Mouse (Mus musculus) CD8-positive naive resting alpha-beta T cell, adult 2 months (primary cell): ENCODE measurements around the gene Wdr5.

Source experiments
- DNase-seq, 2 experiments: peaks; one replicate each; pipeline ENCODE4 v3.0.0; 2022; ENCODE audit warnings: low read depth in 2 of 2, low spot score in 2 of 2

Gene Wdr5

DNA sequence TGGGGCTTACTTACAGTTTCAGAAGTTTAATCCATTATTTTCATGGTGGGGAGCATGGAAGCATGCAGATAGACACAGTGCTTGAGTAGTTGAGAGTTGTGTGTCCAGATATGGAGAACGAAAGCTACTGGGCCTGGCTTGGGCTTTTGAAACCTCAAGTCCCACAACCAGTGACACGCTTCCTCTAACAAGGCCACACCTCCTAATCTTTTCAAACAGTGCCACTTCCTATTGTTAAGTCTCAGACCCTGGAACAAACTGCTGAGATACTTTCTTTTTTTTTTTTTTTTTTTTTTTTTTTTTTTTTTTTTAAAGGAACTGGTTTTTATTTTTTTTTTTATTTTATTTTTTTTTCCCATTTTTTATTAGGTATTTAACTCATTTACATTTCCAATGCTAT lies 33.0 kb downstream of the Wdr5 start:
- no peak for DNase-seq

DNA sequence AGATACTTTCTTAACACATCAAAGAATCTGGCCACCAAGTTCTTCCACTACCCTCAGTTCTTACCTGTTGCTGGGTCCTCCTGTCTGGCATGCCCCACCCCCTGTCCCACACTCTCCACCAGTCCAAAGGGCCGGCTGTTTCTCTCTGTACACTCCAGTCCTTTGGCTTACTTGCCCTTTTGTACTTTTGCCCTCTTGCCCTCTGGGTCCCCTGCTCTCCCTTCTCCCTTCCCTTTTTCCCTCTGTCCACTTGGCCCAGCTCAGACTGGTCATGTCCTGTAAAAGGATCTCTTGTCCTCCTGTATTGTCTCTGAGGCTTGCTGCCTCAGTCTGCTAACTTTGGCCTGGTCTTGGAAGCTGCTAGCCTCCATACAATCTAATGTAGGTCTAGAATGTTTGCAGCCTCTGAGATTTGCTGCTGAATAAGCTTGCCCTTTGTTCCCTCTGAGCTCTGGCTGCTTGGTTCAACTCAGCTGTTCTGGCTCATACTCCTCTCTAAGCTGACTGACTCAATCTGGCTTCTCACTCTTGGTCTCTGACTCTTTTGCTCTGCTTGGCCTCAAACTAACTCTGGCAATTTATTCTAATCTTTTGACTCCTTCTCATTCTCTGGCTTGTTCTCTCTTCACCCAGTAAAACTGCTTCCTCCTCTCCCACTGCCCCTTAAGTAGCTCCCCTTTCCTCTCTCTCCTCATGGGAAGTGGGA lies 33.9 kb downstream of the Wdr5 start:
- DNase-seq, result no peak

DNA sequence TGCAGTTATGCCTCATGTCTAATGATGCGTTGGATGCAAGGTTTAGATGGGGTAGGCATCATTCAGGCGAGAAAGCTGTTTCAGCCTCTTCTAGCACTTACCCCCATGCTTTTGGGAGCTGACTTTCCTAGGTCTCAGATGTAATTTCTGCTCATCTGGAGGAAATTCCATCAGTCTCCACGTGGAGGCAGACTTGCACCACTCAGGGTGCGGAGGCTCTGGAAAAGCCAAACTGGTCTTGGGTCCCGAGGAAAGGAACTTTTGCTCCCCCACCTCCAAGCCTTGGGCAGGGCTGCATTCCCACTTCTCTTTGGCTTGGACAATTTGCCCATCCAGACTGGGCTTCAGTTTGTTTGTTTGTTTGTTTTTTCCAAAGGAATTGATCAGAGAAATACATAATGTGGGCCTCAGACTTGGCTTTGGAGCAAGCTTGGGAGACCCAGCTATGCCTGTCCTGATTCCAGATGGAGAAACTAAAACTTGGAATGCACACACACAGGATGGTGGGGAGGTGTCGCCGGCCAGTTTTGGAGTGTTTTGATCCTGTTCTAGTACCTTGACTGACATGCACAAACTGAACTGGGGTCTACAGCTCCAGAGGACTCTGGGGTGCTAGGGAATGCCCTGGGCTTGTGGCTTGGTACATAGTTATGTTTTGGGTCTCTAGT lies 37.8 kb downstream of the Wdr5 start:
- peak; percentile 23 to 35 for DNase-seq

DNA sequence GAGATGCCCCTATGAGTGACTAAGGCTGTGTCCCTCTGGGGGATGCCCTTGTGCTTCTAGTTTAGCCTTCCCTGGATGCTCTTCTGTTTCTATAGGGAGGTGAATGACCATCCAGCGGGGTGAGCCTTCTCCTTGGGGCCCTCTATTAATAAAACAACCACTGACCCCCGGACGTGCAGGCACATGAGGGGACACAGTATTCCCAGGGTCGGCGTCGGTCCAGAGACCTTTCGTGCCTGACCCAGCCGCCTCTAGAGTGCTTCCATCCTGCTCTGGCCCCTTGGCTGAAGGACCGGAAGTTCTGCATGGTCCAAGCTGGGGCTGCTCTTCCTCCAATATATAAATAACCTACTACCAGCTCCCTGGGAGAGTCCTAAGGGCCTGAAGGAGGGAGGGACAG lies 39.4 kb downstream of the Wdr5 start:
- DNase-seq, result no peak

DNA sequence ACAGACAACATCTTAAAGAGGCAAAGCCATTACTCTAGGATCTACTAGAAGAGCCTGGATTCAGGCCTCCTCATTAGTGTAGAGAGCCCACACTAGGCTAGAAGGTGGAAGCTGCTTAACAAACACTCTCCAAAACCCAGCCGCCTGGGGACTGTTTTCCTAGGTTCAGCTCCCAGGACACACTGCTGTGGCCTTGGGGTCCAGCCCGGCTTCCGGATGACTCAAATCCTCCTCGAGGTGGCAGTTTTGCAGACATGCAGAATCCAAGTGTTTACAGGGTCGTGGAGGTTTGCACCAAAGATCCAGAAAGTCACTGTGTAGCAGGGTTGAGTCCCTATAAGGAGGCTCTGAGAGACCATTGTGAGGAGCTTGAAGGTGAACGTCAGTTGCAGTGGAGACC lies 42.0 kb downstream of the Wdr5 start:
- no peak for DNase-seq

DNA sequence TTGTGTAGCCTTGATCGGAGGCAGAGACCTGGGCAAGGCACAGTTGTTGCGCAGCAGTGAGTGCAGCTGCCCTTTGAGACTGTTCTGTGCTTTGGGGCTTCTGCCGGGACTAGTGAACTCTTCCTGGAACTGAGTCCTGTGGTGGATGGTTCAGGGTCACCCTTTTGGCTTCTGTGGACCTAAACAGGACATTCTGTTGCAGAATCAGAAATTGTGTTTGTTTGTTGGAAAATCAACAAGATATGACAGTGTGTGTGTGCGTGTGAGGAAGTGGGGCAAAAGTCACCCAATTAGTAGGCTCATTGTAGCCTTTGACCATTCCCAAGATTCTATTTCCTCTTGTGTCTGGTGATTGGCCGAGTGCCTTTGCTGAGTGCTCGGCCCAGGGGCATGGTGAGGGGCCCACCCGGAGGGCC lies 45.8 kb downstream of the Wdr5 start:
- DNase-seq, result no peak

DNA sequence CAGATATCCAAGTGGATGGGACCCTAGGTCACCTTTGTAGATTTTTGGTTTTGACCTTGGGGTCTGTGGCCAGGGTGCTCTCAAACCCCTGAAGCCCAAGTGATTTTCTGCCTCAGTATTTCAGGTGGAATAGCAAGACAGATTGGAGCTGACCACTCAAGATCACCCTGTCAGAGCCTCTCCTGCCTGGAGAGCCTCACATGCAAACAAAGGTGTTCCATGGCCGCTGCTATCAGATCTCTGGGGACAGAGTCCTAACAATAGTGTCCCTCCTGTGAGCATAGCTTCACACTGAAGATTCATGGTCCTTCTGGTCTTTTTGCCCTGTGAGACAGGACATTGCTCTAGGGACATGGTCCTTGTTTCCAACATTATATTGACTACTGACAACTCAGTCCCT lies 46.2 kb downstream of the Wdr5 start:
- no peak for DNase-seq

DNA sequence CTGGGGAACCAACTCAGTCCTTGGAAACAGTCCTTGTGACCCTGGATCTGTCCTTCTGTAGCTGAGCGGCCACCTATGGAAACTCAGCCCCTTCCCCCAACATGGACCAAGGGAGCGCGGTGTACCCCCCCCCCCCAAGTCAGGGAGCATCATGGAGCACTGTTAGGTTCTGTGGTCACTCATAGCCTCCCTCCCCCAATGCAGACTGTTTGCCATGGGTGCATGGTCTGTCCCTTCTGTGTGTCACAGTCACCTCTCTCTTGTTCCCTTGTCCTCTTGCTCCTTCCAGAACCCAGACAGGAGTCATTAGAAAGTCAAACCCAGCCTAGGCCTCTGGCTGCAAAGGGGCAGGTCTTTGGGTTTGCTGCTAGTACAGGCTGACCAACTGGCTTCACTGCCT lies 46.9 kb downstream of the Wdr5 start:
- DNase-seq, result no peak

DNA sequence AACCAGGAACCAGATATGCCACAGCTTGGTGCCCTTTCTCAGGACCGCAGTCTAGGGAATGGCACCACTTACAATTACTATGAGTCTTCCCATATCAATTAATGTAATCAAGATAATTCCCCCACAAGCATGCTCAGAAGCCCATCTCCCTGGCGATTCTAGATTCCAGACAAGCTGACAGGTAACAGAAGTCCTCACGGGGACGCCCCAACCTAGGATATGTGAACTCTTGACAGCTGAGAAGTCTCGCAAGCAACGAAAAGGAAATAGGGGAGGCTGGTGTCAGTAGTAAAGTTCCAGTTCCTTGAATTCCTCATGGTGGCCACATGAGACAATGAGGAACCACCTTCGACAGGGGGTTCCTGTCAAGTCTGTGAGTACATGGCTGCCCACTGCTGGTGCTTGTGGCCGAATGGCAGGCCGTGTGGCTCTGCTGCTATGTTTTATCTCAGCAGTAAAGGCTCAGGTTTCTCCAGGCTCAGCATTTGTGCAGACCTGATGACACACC lies 48.7 kb downstream of the Wdr5 start:
- no peak for DNase-seq

DNA sequence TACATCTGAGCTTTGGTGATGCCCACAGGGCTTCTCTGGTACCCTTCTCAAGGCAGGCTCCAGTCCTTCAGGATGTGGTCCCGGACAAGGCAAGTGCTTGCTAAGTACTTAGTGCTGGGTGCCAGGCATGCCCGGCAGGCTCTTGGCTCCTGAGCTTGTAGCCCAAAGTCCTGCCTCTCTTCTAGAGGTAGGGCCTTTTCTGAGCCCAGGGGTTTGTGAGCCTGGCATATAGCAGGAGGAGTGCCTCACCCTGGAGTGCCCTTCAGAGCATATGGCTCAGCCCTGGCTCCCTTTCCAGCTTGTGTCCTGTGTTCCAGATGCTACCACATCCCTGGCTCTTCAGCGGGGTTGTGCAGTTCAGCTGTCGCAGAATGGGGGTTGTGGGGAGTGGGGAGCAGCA lies 49.7 kb downstream of the Wdr5 start:
- no peak for DNase-seq

DNA sequence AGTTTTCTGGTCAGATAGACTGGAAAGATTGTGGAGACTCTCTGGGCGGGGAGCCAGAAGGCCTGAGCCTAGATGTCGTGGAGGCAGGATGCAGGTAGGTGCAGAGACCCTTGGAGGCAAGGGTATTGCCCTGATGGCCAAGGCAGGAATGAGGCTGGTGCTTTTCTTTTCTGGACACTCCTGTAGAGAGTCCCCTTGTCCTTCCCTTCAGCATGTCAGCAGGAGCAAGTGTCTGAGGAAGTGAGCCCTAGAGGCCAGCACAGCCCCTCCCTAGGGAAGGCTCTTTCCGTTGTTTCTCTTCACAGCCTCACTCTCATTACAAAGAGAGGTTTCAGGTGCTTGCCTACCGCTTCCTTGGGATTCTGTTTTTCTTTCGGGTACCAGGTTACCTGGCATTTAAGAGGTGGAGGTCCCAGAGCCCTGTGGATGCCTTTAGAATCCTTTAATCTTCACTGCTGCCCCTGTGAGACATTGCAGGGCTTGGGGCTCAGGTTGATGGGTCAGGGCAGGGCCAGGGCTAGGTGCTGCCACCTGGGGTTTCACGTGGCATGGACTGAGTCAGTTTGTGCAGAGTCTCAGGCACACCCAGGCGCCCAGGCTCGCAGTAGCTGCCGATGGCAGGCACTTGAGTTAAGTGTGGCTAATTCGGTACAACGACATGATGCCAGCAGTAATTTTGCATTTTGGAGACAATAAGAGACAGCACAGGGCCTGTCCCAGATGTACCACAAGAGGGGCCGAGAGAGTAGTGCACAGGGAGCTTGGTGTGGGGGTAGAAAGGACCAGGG lies 50.6 kb downstream of the Wdr5 start:
- DNase-seq, result no peak

DNA sequence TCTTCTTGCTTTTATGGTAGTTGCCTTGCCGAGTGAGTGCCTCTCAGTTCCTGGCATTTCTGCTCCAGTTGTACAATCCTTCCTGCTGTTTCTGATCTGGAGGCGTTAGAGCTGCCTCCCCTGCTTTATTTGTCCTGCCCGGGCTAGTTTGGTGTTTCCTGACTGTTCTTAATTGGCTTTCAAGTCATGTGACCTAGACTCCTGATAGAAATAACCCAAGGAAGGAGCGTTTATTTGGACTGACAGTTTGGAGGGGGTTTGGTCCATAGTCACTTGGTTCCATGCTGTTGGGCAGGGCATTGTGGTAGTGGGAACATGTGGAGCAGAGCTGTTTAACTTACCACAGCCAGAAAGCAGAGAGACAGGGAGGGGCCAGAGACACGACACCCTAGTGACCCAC lies 55.9 kb downstream of the Wdr5 start:
- DNase-seq, result no peak

DNA sequence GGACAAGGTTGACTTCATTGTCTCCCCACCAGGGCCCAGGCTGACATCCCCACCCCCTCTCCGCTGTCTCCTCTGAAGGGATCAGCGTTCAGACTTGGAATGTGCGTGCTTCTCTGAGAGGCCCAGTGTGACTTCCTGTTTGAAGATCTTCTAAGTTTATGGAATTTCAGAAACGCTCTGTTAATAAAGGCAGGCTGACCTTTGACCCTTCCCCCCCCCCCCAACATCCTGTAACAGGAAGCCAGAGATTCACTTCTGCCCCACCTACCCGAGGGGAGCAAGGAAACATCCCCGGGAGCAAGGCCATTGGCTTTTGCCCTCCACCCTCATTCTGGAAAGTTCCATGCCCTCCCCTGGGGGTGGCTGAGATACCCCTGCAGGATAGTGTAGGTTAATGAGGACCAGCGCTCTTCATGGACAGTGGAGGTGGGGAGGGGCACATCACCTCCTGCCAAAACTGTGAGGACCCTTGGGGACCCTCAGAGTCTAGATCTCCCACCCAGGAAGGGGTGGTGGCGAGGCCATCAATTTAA lies 57.4 kb downstream of the Wdr5 start:
- no peak for DNase-seq

DNA sequence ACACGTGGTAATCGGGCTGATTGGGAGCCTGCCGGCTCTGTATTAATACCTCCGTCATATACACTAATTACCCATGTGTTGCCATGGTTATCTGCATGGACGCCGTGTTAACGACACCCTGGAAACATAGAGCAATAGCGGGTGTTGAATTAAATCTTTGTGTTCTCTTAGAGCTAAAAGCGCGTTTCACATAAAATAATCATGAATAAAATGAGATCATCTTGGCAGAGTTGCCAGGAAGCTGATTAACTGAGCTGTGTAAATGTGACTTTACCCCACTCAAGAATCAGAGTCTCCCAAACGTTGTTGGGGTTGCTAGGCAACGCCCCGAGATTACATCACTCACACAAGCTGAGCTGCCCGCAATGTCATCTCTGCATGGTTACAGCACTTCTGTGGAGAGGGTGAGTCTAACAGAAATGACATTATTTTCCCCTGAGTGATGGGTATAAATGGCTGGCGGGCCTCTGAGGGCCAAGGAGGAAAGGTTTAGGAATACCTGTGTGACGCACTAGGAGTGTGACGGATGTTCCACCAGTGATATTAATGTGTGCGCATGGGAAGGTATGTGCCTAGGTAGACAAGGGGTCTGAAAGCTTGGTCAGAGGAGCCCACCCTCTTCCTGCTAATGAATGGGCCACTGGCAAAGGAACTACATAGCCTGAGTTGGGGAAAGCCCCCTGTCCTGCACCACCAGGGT lies 58.1 kb downstream of the Wdr5 start:
- no peak for DNase-seq

DNA sequence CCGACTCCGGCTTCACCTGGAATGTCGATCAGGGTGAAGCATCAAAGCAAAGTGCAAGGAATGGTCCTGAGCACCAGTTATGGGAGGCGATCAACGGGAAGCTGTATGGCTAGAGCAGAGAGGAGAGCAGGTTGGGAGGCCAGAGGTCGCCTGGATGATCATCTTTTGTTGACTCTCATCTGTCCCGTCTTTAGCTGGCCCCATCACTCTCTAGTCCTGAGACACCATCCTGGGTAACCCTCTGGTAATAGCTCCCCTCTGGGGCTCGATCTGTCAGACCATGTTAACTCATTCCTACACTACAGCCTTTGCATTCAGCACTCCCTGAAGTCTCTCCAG lies 58.6 kb downstream of the Wdr5 start:
- no peak for DNase-seq

DNA sequence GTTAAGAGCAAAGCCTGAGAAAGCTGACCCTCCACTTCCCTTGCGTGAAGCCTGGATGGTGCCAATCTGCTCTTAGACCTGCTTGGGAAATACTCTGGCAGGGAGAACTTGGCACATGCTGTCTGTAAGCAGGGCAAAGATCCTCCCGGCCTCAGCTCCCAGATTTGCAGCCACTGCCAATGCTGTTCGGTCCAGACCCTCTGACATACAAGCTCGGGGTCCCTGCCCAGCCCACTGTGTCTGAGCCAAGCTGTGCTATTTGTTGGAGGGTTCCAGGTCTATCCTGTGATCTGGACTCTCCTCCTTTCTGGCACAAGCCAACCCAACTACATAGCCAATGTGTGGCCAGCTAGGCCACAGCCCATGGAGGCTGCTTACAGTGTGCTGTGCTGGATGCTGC lies 61.5 kb downstream of the Wdr5 start:
- no peak for DNase-seq

DNA sequence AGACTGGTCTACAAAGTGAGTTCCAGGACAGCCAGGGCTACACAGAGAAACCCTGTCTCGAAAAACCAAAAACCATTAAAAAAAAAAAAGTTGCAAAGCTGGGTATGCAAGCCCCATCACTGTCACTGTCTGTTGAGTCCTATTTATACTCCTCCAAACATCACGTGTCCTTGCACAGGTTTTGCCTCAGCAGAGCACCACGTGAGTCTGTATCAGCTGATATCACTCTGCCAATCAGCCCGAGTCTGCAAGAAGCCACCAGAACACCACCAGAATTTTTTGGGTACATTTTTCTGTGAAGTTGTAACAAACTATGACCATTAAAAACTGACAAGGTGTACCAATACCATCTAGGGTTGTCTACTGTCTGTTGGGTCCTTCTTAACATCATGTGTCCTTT lies 63.6 kb downstream of the Wdr5 start:
- DNase-seq, result no peak

DNA sequence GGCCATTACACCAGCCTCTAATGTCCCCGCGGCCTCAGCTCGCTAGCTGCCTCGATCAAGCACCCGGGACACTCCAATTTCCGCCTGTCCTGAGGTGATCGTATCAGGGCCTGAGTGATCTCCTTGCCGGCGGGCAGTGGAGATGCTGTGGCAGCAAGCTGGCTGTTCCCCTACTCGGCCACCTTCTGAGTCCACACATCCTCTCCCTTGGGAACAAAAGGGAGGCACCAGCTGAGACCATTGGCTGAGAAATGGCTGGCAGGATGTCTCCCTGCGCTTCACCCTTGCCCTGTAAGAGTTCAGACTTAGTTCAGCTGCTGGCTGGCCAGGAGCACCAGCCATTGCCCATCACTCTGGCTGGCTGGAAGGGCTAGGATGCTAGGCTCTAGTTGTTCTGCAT lies 67.2 kb downstream of the Wdr5 start:
- DNase-seq, result no peak

DNA sequence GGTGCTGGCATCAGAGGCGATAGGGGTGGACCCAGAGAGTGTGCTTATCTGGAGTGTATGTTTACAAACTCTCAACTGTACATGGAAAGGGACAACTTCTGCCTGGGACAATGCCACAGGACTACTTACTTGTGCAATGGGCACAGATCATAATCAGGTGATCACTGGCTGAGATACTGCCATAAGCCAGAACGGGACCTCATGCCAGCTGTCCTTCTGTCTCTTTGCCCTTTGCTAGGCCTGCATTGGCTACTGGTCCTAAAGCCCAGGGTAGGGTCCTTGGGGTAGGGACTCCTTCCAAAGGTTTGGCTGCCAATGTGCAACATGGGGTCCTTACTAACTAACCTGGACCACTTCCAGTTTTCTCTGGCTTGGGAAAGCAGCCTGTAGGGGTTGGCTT lies 68.1 kb downstream of the Wdr5 start:
- no peak for DNase-seq

DNA sequence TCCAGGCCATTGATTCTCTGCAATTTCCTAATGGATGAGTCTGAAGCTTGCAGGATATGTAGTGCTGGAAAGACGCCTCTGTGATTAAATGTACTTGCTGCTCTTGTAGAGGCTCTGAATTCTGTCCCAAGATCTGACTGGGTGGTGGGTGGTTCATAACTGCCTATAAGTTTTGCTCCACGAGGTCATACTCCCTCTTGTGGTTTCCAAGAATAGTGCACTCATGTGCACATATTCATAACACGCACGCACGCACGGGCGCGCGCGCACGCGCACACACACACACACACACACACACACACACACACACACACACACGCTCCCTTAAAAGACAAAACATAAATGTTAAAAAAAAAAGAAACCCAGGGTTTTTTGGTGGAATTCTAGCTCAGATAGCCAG lies 69.6 kb downstream of the Wdr5 start:
- DNase-seq, result no peak
